Mouse (Mus musculus) small intestine, adult 2 months (tissue): ENCODE data around the gene Fam222b.

ENCODE experiments used
- CTCF ChIP-seq: fragments of 200-500 bp; IDR thresholded peaks from 2 replicates; pipeline ENCODE4 v1.5.1; 2012; ENCODE audit warnings: low read depth, mild to moderate bottlenecking, control low read depth, inconsistent platforms, low read length, moderate library complexity, mixed read lengths; ENCODE audit not compliant: insufficient replicate concordance, insufficient read length; ENCODE audit errors: extremely low read depth
- POLR2A ChIP-seq: fragments of 200-500 bp; IDR thresholded peaks from 2 replicates; pipeline ENCODE4 v1.6.1; 2012; ENCODE audit warnings: low read depth, mild to moderate bottlenecking, control low read depth, inconsistent platforms, low read length, moderate library complexity

- no peak for TF ChIP-seq CTCF
- no peak for TF ChIP-seq POLR2A
Observed at GRCm38 (mm10) chr11:78116146-78116410, 21.6 kb downstream of the Fam222b start.
